Mouse (Mus musculus): ENCODE data around the gene Opcml. TPM values are rescaled to one million over a fixed set of nuclear protein-coding genes. Genes with fewer than 3 reads are reported as not detected.

The Opcml gene
- polyA plus RNA-seq, 1 experiment from 2014 or later: 4.1 TPM

DNA sequence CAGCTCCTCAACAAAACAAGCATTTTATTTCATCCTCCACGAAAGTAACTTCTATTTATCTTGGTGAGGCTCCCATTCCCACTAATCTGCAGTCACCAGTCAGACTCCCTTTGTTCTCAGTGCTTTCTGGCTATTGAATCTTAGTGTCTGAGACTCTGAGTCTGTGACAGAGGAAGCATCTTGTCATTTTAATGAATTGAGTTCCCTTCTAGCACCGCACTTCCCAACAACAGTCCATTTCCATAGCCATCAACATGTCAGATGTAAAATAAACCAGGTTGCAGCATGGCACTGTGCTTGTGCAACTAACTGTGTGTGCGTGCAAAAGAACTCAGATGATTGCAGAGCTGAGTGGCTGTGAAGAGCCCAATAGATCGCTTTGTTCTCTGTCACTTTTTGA, 680.9 kb downstream of the Opcml start:
- Histone ChIP-seq H3K4me3 (replicated peaks) (no peak overlapping the region), H3K4me1 (no peaks in the 10 kb centered on the region), H3K4me2 (no peak overlapping the region), H3K9ac (no peak overlapping the region), H3K27ac (no peak overlapping the region), H3K36me3 (no peaks in the 10 kb centered on the region), H3K9me3 (no peaks in the 10 kb centered on the region), H3K27me3 (replicated peaks) (no peaks in the 10 kb centered on the region)
- 32% methylated on average over 4 of the region's 4 CpGs for WGBS
- ATAC-seq (ENCODE audit: insufficient read depth, low FRiP score, low read depth): no peak

DNA sequence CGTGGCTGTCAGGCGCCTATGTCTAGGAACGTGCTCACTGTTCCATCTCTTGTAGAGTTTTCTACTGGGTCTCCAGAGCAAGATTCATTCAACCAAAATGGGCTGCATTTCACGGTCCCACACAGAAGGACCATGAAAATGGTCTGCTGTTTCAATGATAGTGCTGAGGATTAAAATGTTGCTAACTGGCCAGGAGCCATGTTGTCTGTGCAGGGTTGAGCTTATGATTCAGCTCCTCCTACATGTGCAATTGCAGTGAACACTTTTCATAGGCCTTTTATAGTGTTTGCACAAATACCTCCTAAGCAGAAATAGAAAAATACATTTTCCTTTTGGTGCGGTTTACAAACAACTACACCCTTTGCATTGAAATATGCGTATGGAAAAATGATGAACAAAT, 684.0 kb downstream of the Opcml start:
- no peak overlapping the region for H3K27ac ChIP-seq
- no peak overlapping the region for H3K4me2 ChIP-seq
- WGBS: 88% methylated on average over 6 of the region's 6 CpGs
- no peaks in the 10 kb centered on the region for H3K36me3 ChIP-seq
- H3K9me3 ChIP-seq: no peaks in the 10 kb centered on the region
- no peaks in the 10 kb centered on the region for H3K27me3 ChIP-seq (replicated peaks)
- no peaks in the 10 kb centered on the region for H3K4me1 ChIP-seq
- no peak for ATAC-seq (ENCODE audit: insufficient read depth, low FRiP score, low read depth)
- no peak overlapping the region for H3K9ac ChIP-seq
- H3K4me3 ChIP-seq (replicated peaks): no peak overlapping the region

DNA sequence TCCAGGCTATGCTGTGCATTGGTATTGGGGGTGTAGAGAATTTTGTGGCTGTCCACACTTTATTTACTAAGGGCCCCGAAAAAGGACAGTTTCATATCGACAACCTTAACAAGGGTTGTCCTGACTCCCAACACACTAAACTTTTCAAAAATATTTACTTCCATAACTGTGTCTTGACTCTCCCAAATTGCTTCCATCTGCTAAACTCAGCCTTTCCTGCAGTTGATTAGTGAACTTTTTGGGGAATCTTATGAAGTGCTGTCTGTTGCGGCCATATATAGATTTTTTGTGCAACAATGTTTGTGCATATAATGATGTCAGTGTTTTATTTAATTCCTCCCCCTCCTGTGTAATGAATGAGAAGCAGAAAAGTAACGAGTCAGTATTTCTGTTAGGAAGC, 690.7 kb downstream of the Opcml start:
- Histone ChIP-seq H3K4me3 (replicated peaks) (no peak overlapping the region), H3K9me3 (no peaks in the 10 kb centered on the region), H3K36me3 (no peaks in the 10 kb centered on the region), H3K4me1 (no peaks in the 10 kb centered on the region), H3K4me2 (no peak overlapping the region), H3K27me3 (replicated peaks) (no peaks in the 10 kb centered on the region), H3K27ac (no peak overlapping the region), H3K9ac (no peak overlapping the region)
- 51% methylated on average over 4 of the region's 4 CpGs for WGBS
- no peak for ATAC-seq (ENCODE audit: insufficient read depth, low FRiP score, low read depth)

DNA sequence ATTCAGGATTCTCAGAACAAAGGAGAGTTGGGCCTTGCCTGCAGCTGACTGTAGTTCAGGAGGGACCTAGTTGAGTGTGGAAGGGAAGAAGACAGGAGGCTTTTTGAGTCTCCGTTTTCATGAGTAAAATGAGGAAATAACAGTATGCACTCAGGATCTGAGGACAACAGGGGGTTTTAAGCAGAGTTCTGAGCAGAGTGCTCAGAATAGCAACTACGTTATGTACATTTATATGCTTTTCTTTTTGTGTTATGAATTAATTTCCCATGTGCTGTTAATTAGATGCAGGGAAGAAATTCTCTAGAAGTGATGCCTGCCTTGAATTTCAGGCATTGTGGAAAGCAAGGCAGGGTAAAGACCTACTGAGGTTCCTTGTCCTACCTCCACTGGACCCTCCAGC, 697.9 kb downstream of the Opcml start:
- no peak overlapping the region for H3K9ac ChIP-seq
- no peak overlapping the region for H3K4me2 ChIP-seq
- H3K9me3 ChIP-seq: no peaks in the 10 kb centered on the region
- H3K36me3 ChIP-seq: no peaks in the 10 kb centered on the region
- no peaks in the 10 kb centered on the region for H3K4me1 ChIP-seq
- H3K27me3 ChIP-seq (replicated peaks): no peaks in the 10 kb centered on the region
- H3K4me3 ChIP-seq (replicated peaks): no peak overlapping the region
- ATAC-seq (ENCODE audit: insufficient read depth, low FRiP score, low read depth): no peak
- no peak overlapping the region for H3K27ac ChIP-seq
- WGBS: 87% methylated on average over 2 of the region's 2 CpGs

DNA sequence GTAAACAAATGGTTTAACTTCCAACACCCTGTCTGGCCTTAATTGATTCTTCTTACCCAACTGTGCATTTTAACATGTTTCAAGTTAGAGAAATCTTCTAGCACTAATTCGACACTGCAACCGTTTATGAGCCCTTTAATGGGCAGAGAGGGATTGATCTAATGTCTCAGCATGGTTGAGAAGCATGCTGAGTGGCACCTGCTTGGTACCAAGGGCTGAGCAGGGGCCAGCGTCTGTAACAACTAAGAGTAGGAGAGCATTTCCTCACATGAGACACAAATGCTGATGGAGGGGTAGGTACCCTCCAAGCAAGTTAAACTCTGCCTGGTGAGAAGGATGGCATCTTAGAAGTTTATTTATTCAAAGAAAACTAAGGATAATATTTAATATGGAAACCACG, 699.3 kb downstream of the Opcml start:
- H3K4me3 ChIP-seq (replicated peaks): no peak overlapping the region
- H3K27me3 ChIP-seq (replicated peaks): no peaks in the 10 kb centered on the region
- H3K36me3 ChIP-seq: no peaks in the 10 kb centered on the region
- H3K4me1 ChIP-seq: no peaks in the 10 kb centered on the region
- H3K9me3 ChIP-seq: no peaks in the 10 kb centered on the region
- H3K9ac ChIP-seq: no peak overlapping the region
- no peak overlapping the region for H3K4me2 ChIP-seq
- no peak overlapping the region for H3K27ac ChIP-seq
- ATAC-seq (ENCODE audit: insufficient read depth, low FRiP score, low read depth): no peak
- WGBS: 60% methylated on average over 4 of the region's 4 CpGs

DNA sequence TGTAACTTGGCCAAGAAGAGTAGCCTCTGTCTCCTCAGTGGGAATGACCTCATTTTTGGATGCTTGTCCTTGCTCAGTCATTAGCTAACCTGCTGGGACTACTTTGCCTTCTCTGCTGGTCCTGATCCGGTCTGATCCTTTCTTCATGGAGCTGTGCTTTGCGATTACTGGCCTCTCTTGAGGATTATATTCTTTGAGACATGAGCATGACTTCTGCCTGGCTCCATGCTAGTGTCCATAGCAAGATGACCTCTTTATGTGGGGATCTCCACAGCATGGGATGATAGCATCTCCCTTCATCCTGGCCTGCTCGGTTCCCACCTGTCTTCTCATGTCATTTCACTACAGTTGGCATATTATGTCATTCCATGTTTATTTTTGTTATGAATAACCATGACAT, 699.8 kb downstream of the Opcml start:
- no peak overlapping the region for H3K4me3 ChIP-seq (replicated peaks)
- H3K9me3 ChIP-seq: no peaks in the 10 kb centered on the region
- no peak overlapping the region for H3K9ac ChIP-seq
- no peaks in the 10 kb centered on the region for H3K27me3 ChIP-seq (replicated peaks)
- WGBS: 83% methylated on average over 3 of the region's 3 CpGs
- H3K4me1 ChIP-seq: no peaks in the 10 kb centered on the region
- no peak for ATAC-seq (ENCODE audit: insufficient read depth, low FRiP score, low read depth)
- no peaks in the 10 kb centered on the region for H3K36me3 ChIP-seq
- H3K4me2 ChIP-seq: no peak overlapping the region
- no peak overlapping the region for H3K27ac ChIP-seq

DNA sequence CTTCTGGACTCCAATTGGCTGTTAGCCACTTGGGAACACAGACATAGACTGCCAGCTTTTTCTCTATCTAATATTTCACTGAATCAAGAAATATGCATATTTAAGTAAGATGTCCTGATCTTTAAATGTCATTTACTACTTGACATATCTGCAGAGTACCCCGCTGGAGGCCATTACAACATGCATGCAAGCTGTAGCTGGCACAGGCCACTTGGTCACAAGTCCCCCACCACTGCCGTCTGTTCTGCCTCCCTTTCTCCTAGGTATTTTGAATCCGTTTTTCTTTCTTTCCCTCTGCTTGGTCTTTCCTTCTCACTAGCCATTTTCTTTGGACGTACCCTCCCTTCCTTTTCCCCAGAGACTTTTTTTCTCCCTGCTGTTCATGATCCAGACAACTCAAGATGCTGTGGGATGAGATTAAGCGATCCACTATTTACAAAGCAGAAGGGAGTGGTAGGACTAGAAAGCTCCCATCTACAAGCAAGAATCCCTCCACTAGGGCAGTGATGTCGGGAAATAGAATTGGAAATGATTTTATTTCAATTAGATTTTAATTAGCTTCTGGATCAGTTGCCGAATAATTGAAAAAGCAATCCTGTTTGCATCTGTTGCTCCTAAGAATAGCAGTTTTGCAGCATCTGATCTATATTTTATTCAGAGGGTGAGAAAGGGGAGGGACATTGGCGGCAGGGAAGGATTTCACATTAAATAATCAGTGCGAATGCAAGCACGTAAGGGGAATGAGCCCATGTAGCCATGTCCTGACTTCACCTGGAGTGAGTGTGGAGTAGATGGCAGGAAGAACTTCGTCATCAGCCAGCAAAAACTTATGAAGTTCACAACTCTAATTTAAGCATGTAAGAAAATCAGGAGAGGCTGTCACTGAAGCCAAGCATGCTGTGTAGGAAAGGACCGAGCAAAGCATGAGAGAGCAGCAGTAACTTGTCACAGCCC, 709.5 kb downstream of the Opcml start:
- Histone ChIP-seq H3K27me3 (replicated peaks) (no peaks in the 10 kb centered on the region), H3K36me3 (no peaks in the 10 kb centered on the region), H3K4me1 (no peaks in the 10 kb centered on the region), H3K9me3 (no peaks in the 10 kb centered on the region), H3K4me3 (replicated peaks) (no peak overlapping the region), H3K9ac (no peak overlapping the region), H3K27ac (no peak overlapping the region), H3K4me2 (no peak overlapping the region)
- ATAC-seq (ENCODE audit: insufficient read depth, low FRiP score, low read depth): no peak
- WGBS: 74% methylated on average over 12 of the region's 12 CpGs

DNA sequence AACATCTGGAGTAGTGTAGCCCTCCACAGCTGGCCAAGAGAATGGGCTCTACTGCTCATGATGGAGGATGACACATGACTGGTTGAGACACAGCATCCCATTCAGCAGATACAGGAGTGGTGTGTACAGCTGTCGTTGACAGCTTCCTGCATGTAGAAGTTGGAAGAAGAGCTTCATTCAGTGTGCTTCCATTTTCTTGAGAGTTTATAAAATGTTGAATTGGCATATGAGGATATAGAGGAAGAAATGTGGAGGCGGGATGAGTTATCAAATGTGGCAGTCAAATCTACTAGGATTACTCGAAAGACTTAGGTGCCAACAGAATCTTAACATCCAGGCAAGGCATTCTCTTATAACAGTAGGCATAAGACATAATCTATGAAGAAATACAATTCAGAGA, 723.3 kb downstream of the Opcml start:
- Histone ChIP-seq H3K36me3 (no peaks in the 10 kb centered on the region), H3K4me1 (no peaks in the 10 kb centered on the region), H3K9ac (no peak overlapping the region), H3K9me3 (no peaks in the 10 kb centered on the region), H3K4me2 (no peak overlapping the region), H3K27ac (no peak overlapping the region), H3K4me3 (replicated peaks) (no peak overlapping the region), H3K27me3 (replicated peaks) (no peaks in the 10 kb centered on the region)
- no peak for ATAC-seq (ENCODE audit: insufficient read depth, low FRiP score, low read depth)
- 91% methylated on average over 3 of the region's 3 CpGs for WGBS

DNA sequence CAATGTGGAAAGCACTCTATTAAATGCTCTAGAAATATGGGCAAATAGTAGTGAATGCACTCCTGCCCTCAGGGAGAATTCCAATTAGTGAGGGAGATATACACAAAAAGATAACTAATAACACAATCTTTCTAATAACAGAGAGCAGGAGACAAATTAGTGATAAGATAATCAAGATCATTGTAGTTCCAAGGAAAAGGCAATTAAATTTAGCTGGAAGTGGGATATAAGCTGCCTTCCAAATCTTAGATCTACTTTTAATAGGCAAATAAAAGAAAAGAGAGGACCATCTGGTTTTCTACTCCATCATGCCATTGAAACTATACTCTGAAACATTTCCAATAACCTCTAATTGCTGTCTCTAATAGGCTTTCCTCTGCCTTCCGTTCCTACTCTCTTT, 742.6 kb downstream of the Opcml start:
- Histone ChIP-seq H3K4me3 (replicated peaks) (no peak overlapping the region), H3K27me3 (replicated peaks) (no peaks in the 10 kb centered on the region), H3K4me1 (no peaks in the 10 kb centered on the region), H3K36me3 (no peaks in the 10 kb centered on the region), H3K9ac (no peak overlapping the region), H3K4me2 (no peak overlapping the region), H3K27ac (no peak overlapping the region), H3K9me3 (no peaks in the 10 kb centered on the region)
- no peak for ATAC-seq (ENCODE audit: insufficient read depth, low FRiP score, low read depth)
- 53% methylated on average over 1 of the region's 1 CpGs for WGBS

DNA sequence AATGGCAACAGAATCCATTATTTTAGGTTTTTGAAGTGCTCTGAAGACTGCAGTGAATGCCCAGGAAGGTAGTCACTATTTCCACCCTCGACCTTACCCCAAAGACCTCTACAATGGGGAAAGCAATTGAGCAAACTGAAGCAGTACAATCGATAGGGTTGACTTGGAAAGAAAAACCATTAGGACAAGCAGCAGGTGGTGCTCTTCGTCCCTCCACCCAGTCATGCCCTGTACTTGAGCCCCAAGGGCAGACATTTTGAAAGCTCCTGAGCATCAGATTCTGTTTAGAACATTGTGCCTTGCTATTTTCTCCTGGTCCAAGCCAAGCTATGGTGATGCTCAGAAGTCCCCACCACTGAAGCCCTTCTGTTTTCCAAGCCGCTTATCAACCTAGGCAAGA, 744.4 kb downstream of the Opcml start:
- Histone ChIP-seq H3K9ac (no peak overlapping the region), H3K4me3 (replicated peaks) (no peak overlapping the region), H3K27ac (no peak overlapping the region), H3K4me2 (no peak overlapping the region), H3K36me3 (no peaks in the 10 kb centered on the region), H3K9me3 (no peaks in the 10 kb centered on the region), H3K27me3 (replicated peaks) (no peaks in the 10 kb centered on the region), H3K4me1 (no peaks in the 10 kb centered on the region)
- ATAC-seq (ENCODE audit: insufficient read depth, low FRiP score, low read depth): no peak
- 79% methylated on average over 4 of the region's 4 CpGs for WGBS

DNA sequence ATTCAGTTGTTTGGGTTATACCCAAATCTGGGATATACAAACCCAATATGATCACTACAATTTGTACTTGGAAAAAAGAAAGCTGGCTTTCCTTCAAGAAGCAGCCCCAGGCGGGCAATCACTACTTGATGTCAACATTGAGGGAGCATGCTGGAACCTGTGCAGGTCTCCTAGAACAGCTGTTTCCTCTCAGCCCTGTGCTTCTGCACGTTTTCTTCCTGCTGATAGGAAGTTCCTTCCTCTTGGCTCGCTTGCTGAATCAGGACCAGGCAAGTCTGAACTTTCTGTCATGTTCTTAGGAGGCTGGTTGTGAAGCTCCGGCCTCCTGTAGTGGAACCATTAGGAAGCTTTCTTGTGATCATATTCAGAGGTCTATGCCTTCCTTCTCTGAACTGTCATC, 746.1 kb downstream of the Opcml start:
- H3K4me1 ChIP-seq: no peaks in the 10 kb centered on the region
- H3K9ac ChIP-seq: no peak overlapping the region
- WGBS: 41% methylated on average over 4 of the region's 4 CpGs
- H3K9me3 ChIP-seq: no peaks in the 10 kb centered on the region
- H3K27ac ChIP-seq: no peak overlapping the region
- H3K36me3 ChIP-seq: no peaks in the 10 kb centered on the region
- no peaks in the 10 kb centered on the region for H3K27me3 ChIP-seq (replicated peaks)
- H3K4me3 ChIP-seq (replicated peaks): no peak overlapping the region
- no peak overlapping the region for H3K4me2 ChIP-seq
- no peak for ATAC-seq (ENCODE audit: insufficient read depth, low FRiP score, low read depth)

DNA sequence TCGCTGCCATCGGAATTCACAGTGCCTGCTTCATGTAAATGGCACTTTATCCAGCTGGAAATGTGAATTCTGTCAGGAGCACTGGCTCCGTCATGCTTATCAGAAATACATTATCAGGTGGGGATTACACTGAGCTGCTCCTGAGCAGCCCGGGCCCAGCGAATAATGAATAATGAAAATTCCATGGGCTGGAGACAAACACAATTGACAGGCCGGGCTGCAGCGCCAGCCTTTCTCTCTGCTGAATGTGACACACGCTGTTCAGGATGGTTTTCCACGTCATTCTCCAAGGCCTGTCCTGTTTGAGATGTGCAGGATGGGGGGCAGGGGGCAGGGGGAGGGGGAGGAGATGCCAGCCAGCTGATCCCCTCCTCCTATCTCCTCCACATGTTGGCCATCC, 757.6 kb downstream of the Opcml start:
- H3K36me3 ChIP-seq: no peaks in the 10 kb centered on the region
- no peak for ATAC-seq (ENCODE audit: insufficient read depth, low FRiP score, low read depth)
- H3K4me2 ChIP-seq: no peak overlapping the region
- H3K9ac ChIP-seq: no peak overlapping the region
- WGBS: 48% methylated on average over 9 of the region's 9 CpGs
- H3K4me1 ChIP-seq: no peaks in the 10 kb centered on the region
- no peak overlapping the region for H3K27ac ChIP-seq
- no peak overlapping the region for H3K4me3 ChIP-seq (replicated peaks)
- H3K27me3 ChIP-seq (replicated peaks): no peaks in the 10 kb centered on the region
- no peaks in the 10 kb centered on the region for H3K9me3 ChIP-seq

Data from stomach, embryonic 15.5 days (tissue).